Mouse (Mus musculus) CH12F3 (cell line): ENCODE results near the gene Abcg2.
"Not testable (repeated sequence)": the region's sequence is repeated elsewhere in the genome, so short reads cannot be mapped to it uniquely, and the experiment has no call there.

Experiments used
- in situ Hi-C: fragments of 300-500 bp; cut with MboI; formaldehyde crosslinking; loops from 2 replicates; pipeline ENCODE4 v1.14.3; 2020; ENCODE audit warnings: low sequenced_read_pairs

Abcg2 gene

DNA sequence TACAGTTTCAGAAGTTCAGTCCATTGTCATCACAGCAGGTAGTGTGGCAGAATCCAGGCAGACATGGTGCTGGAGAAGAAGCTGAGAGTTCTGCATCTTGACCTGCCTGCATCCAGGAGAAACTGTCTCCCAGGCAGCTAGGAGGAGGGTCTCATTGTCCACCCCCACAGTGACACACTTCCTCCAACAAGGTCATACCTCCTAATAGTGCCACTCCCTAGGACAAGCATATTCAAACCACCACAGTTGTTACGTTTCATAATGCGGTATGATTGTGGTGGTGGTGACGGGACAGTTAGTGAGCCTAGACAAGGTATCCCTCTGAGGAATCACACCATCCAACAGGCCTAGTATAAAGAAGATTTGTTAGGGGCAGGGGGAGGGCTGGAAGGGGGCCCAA is at the start of gene Abcg2:
Gene Abcg2, plus strand, starts transcription at position 301 of the 400 bp plus-strand sequence.
- in situ Hi-C loops = not testable (repeated sequence)

DNA sequence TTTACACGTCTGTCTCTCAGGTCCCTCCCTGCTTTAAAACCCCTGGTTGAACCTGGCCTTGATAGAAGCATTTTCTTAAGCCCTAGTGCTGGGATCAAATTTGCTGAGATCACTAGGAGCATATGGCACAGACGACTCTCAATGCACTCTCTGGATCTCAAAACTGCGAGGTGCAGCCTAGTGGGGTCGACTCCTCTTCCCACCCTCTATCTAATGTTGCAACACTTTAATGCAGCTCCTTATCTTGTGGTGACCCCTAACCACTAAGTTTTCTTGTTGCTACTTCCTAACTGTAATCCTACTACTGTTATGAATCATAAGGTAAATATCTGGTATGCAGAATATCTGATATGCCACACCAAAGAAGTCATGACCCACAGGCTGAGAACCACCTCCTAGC is 44.1 kb upstream of the Abcg2 start:
- in situ Hi-C loops = not testable (repeated sequence)

DNA sequence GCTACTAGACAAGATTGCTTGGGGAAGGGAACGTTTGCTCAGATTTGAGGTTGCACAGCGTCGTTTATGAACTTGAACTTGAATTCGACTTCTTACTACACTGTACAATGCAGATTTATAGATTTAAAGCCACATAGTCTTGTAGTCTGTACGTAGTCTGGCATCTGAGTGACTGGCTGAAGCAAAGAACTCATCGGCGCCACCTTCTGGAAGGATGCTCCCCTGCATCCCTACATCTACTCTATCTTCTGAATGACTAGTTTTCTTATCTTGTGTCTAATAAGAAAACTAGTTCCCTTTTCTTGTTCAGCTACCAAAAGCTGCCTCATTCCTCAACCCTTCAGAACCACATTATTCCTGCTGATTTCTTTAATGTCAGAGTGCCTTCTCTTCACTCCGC is 41.5 kb upstream of the Abcg2 start:
- in situ Hi-C loops = not testable (repeated sequence)

DNA sequence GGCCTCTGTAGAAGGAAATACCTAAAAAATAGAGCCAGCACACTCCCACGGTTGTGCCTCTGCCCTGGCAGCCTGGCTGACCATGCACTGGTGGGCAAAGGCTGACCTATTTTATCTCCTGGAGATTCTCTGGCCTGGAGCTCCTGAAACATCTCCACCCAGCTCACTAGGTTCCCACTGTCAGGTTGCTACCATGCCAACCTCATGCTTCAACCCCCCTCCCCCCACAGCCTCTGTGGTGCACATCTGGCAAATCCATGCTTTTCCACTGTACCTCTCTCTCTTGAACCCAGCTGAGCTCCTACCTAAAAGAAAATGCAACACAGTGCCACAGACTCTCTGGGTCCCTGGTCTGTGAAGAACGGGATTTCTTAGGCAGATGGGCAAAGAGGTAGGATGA is 39.4 kb upstream of the Abcg2 start:
- in situ Hi-C loops = not testable (repeated sequence)

DNA sequence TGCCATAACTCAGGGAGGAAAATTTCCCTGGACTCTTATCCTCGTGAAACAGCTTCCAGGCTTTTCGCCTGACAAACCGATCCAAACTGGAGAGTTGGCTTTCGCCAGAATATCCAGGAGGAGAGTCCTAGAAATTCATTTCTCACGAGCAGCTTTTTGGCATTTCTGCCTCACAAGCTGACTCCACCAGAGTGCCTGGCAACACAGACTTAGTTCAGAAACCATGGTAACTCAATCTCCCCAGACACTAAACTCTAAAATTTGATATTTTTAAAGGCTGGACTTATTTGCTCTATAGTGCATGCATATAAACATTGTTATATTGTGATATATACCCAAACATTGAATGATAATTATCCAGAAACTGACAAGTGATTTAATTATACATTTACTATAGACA is 38.3 kb upstream of the Abcg2 start:
- in situ Hi-C loops = not testable (repeated sequence)

DNA sequence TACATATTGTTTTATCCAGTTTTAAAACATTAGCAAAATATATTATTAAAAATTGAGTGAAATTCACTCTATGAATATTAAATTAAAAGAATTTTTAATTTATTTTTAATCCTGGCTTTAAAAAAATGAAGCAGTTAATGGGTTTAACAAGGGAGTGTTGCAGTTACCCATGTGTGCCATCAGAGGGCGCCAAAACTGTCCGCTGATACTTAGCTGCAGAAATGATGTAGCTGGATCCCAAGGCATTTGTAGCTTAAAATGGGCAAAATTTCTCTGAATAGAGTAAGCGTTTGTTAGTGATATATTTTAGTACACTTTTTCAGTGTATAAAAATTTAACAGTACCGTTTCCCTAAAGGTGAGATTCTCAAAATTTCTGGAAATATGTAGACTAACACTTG is 37.5 kb upstream of the Abcg2 start:
- in situ Hi-C loops = no loop called here

DNA sequence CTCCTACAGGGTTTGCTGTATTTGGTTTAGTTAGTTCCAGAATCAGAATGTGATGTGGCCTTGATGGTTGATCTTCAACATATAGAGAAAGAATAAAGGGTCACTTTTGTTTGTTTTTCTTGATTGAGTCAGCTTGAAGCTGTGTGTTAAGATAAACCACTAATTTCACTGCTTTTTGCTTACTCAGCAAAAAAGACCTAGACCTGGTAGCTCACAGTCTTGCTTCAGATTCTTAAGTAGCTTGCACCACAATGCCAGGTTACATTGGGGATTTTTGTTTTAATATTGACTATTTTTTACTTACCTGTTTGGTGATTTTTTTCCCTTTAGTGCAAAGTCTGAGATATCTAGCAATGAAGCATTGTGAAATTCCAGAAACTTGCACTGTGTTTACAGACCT is 30.5 kb upstream of the Abcg2 start:
- in situ Hi-C loops = not testable (repeated sequence)

DNA sequence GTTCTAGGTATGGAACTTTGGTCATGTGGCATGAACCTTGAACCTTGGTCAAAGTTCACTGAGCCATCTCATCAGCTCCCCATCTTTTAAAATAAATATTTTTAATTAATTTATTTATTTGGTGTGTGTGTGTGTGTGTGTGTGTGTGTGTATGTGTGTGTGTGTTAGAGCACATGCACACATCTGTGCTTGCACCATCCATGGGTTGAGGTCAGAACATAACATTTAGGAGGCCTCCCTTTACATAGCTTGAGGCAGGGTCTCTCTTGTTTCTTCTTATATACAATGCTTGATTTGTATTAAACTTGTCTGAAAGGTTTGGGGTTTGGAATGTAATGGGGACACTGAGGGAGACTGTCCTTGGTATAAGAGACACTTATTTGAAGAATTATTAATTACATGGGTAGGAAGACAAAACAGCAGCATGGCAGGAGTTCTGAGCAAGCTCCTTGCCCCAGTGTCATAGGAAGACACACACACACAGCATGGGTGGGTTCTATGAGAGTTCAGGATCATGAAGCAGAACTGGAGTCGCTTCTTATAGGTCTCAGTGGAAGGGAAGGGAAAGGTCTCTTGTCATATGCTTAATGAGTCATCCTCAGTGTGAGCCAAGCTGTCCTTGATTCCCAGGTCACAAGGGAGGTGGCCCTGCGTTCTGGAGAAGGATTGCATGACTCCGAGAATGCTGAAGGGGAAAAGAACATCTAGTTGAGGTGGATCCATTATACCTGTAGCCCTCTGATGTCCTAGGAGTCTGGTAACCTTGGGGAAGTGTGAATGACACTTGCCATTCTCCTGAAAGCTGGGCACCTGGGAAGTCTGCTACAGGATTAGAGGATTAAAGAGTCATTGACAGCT is 9.9 kb downstream of the Abcg2 start:
- in situ Hi-C loops = not testable (repeated sequence)

DNA sequence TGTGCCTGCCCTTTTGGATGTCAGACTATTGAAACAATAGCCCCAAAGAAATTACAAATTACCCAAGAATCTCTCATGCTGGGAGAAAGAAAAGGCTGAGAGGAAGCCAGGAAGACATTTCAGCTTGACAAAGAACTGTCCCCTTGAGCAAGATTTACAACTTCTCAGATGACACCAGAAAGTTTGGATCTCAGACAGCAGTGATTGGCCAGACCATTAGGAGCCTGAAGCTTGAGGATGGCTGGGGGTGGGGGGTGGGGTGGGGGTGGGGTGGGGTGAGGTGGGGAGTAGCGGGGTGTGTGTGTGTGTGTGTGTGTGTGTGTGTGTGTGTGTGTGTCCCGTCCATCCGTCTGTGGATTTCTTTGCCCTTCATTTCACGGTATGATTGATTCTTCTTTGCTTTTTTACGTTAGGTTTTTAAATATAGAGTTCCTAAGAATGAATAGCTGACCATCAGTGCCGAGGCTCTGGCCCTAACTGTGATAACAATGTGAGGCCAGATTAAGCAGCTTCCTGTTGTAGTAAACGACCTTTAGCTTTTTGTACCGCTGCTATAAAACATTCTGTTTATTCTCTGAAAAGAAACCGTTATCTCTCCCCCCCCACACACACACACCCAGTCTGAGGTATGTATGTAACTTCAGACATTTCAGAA is 11.4 kb downstream of the Abcg2 start:
- in situ Hi-C loops = not testable (repeated sequence)

DNA sequence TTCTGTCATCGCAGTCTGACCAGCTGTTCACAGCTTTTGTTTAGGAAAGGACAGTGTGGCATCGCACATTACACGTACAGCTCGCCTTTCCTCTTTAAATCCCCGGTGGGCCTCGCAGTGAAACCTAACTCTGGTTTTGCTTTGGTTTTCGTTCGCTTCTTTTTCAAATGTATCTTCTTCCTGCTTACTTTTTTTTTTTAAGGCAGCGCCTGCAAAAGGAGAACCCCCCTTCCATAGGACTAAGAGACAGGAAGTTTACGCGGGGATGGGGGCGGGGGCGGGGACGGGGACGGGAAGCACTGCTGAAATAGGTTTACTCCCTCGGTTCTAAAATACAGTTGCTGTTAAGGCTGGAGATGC is 12.0 kb downstream of the Abcg2 start:
- in situ Hi-C loops = no loop called here

DNA sequence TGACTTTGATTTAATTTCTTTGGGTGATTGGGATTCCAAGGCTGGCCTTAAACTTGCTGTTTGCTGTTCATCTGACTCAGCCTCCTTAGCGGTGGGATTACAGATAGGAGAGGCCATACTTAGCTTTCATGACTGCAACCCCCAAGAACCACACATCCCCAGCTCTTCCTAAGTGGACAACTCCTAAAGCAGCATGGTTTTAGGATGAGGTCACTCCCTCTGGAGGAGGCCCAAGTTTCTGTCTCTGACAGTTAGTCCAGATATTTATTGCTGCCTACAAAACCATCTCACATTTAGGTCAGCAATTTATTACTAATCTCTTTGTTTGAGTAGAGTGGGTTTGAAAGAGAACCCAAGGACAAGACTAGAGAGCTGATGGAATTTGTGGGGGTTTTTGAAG is 17.8 kb downstream of the Abcg2 start:
- in situ Hi-C loops = loop anchor here (25.0 kb wide), 1 partner anchor 585 kb away; no protein-coding TSS in a partner anchor

DNA sequence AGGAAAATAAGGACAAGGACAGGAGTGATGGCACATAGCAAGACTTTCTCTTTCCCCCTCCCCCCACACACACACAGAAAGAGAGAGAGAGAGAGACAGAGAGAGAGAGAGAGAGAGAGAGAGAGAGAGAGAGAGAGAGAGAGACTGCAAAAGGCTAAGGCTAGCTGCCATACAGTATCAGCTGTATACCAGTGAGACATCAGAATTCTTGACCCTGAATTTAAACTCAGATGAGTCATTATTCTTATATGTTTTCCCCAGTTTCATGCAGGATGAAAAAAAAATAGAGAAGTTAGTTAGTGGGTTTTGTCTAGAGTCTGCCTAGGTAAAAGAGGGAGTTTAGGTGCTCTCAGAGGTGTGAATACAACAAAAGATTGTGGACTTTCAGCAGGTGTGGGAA is 18.7 kb downstream of the Abcg2 start:
- in situ Hi-C loops = loop anchor here (25.0 kb wide), 1 partner anchor 584 kb away; no protein-coding TSS in a partner anchor

DNA sequence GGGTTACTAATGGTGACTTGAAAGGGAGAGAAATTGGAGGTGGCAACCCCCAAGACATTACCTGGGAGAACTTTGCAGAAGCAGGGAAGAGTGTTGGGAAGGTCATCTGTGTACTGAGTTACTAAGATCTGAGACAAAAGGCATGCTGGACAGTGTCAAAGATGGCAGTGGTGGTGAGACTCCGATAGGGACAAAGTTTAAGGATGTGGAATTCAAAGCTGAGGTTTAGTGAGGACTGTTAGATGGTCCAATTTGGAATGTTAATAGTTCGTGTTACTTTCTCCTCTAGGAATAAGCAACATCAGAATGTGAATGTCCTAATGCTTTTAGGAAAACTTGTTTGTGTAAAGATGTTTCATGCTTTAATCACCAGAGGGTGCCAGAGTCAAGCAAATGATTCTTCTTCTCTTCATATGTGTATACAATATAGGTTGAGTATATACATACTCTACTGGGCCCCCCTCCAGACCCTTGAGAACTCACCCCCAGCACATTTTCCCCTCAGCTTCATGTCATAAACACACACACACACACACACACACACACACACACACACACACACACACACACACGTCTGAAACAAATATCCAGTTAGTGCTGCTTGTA is 19.3 kb downstream of the Abcg2 start:
- in situ Hi-C loops = loop anchor here (25.0 kb wide), 1 partner anchor 584 kb away; no protein-coding TSS in a partner anchor

DNA sequence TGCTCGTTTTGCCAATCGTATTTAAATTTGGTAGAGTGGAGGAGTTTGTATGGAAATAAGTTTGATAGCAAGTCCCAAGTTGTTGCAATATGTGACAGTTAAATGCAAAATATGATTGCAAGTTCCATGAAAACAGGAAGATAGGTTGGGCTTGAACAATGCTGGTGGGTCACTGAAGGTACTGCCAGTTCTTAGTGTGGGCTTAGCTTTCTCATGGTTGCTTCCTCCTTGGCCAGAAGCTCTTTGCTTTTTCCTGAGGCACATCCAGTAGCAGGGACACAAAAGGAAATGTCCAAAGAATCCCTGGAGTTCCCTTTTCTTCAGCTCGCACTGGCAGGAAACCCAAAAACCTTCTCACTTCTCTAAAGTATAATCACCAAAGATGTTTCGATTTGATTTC is 22.3 kb downstream of the Abcg2 start:
- in situ Hi-C loops = loop anchor here (25.0 kb wide), 1 partner anchor 581 kb away; no protein-coding TSS in a partner anchor

DNA sequence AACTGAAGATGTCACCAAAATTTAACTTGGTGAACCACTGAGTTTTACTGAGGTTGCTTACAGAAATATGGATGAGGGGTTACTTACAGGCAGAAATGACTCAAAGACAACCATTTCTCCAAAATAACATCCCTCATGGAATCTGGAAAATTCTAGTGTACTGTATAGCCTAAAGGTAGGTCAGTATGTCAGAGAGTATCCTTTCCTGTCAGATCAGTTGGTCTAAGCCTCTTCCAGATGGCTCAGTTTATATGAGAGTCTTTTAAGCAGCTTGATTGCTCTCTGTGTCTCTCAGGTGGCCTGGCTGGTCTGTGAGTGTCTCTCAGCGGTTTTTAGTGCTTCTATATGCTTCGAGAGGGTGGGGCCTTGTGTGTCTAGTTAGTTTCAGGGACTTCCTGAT is 24.1 kb downstream of the Abcg2 start:
- in situ Hi-C loops = loop anchor here (25.0 kb wide), 1 partner anchor 579 kb away; no protein-coding TSS in a partner anchor

DNA sequence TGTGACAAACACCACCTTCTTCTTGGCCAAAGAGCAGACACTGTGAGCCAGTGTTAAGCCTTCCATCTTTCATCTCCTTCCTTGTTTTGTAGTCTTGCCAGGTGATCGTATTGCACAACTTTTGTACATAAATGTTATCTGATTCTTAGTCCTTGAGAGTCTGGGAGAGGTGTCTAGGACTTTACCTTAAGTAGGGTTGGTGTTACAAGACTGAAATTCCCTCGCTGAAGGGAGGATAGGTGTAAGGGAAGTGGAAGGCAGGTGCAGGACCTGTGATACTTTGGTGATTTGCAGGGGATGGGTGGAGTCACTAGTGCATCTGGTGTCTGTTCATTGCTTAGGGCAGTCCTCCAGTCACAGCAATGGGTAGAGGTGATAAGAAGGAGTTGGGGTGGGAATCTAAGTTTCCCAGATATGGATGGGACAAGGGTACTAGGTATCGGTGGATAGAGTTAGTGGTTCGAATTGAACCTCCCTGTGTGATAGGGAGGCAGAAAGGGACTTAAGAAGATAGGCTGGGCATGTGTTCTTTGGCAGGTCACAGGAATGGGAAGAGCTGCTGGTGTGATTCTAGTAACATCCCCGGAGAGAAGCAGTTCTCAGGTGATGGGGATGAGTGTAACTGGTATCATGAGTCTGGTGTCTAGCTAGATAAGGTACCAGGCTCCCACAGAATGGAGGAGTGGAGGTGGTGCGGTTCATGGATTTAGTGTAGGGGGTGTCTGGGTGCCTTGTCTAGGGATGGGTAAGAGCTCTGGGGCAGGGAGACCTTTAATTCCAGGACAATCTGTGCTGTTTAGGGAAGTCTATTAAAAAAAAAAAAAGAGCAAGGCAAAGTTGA is 25.8 kb downstream of the Abcg2 start:
- in situ Hi-C loops = loop anchor here (25.0 kb wide), 1 partner anchor 577 kb away; no protein-coding TSS in a partner anchor

DNA sequence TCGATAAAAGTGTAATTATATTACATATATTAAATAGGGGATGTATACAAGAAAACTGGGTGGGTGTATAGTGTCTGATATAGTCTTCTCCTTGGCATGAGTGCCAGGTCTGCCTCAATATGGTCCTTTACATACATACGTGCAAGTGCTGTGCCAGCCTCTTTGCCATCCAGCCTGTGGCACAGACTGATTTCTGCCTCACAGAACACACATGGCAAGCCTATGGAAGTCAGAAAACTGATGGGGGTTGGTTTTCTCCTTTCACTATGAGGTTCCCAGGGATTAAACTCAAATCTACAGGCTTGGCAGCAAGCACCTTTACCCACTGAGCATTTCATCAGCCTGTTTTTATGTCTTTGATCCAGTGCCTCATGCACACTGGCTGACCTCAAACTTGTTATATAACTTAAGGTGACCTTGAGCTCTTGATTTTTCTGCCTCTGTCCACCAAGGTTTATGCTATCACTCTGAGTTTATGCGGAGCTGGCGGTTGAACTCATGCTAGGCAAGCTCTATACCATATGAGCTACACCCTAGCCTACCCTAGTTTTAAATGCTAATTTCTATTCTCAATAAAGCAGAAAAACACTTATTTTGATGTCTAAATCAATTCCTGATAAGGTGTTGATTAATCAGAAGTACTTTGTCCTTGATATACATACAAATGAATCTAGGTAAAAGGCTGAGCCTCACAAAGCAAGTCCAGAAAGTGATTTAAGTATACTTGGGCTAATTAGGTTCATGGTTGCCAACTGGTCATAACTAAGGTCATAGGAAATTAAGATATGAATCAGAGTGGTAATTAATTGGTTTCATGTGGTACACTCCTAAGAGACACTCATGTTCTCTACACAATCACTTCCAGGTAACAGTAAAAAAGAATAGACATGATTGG is 26.7 kb downstream of the Abcg2 start:
- in situ Hi-C loops = loop anchor here (25.0 kb wide), 1 partner anchor 576 kb away; no protein-coding TSS in a partner anchor

DNA sequence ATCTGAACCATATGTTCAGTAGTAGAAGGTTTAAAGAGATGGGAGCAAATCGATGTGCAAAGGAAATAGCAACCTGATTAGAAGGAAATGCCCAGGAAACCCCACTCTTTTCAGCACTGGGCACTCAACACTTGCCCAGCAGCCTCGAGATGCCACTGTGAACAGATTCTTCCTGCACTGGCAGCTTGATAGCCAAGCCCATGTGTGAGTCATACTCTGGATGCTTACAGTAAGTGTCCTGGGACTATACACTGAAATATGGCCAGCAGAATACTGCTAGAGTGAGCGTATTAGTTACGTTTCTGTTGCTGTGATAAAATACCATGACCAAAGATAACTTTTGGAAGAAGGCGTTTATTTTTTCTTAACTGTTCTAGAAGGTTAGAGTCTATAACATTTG is 39.8 kb downstream of the Abcg2 start:
- in situ Hi-C loops = loop anchor here (25.0 kb wide), 1 partner anchor 563 kb away; no protein-coding TSS in a partner anchor

DNA sequence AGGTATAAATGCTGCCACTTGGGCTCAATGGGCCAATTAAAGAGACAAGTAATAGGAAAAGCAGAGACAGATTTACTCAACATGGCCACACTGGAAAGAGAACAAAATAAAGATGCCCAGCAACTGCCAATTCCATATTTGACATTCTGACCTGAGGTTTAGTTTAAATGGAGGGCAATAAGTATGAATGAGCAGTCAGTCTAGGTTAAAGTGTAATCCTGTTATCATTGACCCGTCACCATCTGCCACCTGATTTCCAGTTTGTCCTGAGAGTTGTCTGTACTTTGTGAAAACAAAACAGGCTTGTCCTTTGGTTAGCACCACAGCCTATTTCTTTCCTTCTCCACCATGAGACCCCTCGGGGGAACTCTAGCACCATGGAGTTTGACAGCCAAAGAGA is 44.9 kb downstream of the Abcg2 start:
- in situ Hi-C loops = no loop called here

DNA sequence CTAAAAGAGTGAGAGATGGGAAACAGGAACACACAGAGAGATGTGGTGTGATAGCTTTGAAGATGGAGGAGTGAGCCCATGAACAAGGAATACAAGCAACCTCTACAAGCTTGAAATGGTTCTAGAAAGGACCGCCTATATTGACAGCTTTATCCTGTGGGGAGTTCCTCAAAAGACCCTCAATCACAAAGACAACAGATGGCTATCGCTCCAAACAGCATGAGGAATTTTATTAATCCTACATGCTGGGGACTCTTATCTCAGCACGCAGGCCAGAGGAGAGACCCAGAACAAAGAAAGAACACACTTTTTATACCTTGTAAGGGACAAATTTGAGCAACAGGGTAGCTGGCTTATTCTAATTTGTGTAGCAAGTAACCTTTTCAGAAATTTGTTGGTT is 48.1 kb downstream of the Abcg2 start:
- in situ Hi-C loops = no loop called here
